Mouse (Mus musculus) urinary bladder, postnatal 10 days (tissue): ENCODE data around the gene Ndufa13.

ENCODE experiments used
- DNase-seq: peaks from one replicate; pipeline ENCODE4 v3.0.0; 2022; ENCODE audit warnings: low spot score

The Ndufa13 gene

DNA sequence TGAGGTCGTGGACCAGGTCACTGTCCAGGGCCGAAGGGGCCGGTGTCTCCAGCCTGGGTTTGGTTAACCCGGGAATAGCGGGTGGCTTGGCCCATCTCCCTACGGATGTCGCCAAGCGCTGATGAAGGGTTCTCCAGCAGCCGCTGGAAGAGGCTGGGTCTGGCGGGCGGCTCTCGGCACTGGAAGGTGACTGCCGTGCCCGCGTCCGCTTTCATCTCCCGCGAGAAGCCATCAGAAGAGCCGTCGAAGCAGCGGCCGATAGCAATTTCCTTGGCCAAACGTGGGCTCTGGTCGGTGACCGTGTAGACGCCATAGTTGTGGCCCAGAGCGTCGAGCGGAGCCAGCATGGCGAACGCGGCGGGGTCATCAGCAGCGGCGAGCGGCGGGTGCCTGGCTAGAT, 21.5 kb downstream of the Ndufa13 start:
- DNase-seq: no peak

DNA sequence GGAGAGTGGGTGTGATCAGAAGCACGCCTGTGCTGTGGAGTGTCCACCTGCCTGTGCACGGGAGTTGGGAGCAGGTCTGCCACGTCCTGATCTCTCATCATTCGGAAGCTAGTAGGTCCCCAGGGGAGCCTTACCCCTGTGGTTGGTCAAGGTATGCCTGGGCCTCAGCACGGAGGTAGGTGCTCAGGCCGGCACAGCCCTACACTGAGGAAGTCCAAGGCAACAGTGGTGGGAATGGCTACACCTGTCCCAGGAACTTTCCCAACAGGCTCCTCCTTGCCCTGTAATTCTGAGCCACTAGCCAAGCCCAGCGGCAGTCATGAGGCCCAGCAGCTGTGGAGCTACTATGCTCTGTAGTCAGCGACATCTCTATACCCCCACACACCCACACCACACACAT, 22.7 kb downstream of the Ndufa13 start:
- no peak for DNase-seq

DNA sequence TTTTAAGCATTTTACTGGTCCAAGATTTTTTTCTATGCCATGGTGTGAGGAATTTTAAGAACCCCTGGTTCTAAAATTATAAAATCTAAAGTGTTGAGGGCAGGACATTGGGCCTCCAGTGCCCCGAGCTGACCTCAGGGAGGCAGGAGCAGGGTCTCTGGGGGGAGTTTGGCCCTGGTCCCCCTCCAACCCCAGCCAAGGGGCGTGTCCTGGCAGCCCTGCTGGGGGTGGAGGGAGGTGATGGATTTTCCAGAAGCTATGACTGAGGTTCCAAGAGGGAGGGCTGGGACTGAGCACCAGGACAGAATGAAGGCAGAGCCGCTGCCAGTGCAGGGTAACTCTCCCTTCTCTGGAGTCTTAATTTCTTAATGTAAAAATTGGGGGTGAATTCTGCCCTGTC, 24.4 kb downstream of the Ndufa13 start:
- DNase-seq: no peak

DNA sequence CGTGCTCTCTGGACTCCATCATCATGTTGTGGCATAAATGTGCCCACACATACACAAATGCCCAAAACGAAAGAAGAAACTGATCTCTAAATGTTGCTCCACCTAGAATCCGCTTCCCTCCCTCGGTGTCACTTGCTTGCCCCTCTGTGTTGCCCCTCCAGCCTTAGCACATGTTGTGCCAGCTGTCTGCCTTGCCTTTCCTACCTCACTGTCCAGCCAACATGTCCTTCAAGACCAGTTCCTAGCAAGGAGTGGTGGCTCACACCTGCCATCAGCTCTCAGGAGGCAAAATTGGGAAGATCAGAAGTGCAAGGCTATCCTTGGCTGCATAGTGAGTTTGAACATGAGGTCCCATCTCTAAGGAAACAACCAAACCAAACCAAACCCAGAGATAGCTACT, 25.0 kb downstream of the Ndufa13 start:
- no peak for DNase-seq

DNA sequence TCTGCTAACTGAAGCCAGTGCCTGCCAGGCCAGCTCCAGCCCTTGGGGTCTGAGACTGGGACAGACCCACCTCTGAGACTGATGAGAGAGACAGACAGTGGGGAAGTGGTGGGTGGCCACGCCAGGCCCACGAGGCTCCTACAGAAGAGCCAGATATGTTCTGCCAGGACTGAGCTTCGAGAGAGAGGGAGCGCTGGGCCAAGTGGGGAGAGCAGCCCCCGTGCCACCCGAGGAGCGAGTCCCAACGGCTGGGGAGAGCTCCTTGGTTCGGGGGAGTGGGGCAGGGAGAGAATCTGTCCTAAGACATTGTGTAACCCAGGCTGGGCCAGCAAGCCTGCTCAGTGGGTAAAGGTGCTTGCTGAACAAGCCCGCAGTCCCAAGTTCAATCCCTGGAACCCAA, 25.4 kb downstream of the Ndufa13 start:
- no peak for DNase-seq

DNA sequence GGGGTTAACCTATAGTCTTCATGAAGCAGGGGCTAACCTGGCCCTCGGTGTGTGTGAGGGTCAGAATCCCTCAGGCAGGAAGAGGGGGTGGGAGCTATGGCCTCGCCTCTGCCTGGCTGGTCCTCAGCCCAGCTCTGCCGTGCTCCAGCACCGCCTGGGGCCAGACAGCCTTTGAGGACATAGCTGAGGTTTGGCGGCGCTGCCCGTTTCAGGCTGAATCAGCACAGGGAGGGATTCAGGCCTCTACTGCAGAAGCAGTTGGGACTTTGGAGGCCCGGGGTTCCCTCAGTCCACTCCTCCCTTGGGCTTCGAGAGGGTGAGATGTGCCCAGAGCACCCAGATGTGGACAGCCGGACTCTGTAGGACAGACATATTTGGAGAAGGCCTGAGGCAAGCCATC, 26.3 kb downstream of the Ndufa13 start:
- DNase-seq: no peak

DNA sequence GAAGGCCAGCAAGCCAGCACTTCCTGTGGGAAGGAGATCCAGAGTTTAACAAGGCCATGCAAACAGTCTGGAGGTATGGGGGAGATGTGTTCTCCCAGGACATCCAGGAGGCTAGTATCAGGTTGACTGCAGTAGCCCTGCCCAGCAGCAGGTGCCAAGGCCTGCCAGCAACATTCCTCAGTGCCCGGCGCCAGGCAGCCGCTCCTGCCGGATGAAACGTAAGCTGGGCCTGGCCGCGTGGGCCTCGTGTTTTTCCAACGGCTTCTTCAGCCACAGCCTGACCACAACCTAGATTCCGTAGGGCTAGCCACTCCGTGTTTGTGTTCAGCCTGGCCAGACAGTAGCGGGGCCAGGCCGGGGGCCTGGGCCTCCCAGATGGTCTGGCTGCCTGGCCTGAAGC, 27.7 kb downstream of the Ndufa13 start:
- DNase-seq: no peak

DNA sequence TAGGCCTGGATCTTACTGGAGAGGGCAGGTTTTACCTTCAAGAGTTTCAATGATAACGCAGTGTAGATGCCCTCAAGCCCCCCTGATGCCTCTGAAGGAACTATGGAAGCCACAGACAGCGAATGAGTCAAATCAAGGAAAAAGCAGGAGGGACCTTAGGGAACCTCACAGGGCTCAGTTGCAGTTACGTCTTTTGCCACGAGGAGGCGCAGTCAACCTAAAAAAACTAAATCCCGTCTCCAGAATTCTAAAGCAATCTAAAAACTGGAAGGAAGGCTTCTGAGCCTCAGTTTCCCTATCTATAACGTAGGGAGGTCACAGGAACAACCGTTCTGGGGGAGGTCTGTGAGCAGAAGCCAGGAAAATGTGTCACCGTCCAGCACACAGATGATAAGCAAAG, 28.2 kb downstream of the Ndufa13 start:
- no peak for DNase-seq

DNA sequence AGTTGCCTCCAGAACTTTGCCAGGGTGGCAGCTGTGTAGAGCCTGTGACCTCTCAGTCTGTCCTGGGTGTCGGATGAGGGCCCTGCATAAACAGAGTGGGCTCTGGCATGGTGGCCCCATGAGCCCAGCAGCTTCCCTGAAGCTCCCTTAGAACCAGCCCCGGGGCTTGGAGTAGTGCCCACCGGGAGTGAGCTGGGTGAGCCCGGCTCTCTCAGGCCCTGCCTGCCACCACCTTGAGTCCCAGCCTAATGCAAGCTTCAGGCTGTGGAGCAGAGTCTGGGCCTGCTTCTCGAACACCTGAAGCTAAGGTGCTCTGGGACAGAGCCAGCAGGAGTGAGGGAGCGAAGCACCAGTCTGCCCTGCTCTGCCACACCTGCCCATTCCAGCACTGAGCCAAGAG, 31.5 kb downstream of the Ndufa13 start:
- DNase-seq: no peak

DNA sequence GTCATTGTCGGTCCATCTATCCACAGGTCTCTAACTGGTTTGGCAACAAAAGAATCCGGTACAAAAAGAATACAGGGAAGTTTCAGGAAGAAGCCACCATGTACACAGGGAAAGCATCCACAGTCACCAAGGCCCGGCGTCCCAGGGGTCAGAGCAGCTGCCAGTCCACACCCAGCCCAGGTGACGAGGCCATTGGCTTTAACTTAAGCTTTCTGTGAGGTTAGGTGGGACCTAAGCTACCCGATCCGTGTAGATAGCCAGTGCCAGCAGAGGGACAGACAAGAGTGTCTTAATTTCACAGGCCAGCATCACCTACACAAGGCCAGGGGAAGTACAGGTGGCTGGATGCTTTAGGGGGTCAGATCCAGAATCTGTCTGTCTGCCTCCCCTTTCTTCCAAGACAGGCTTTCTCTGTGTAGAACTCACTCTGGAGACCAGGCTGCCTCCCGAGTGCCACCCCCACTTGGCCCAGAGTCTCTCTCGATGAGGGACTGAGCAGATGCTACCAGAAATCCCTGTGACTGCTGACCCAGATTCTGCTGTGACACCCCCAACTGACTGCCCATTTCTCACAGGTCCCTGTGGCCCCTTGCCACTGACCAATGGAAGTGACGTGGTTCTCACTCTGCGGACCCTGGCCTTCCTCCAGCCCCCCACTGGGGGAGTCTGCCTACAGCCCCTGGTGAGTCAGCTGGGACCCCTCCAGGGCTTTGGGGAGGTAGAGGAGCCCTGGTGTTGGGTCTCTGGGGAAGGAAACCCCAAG, 32.2 kb downstream of the Ndufa13 start:
- DNase-seq: no peak

DNA sequence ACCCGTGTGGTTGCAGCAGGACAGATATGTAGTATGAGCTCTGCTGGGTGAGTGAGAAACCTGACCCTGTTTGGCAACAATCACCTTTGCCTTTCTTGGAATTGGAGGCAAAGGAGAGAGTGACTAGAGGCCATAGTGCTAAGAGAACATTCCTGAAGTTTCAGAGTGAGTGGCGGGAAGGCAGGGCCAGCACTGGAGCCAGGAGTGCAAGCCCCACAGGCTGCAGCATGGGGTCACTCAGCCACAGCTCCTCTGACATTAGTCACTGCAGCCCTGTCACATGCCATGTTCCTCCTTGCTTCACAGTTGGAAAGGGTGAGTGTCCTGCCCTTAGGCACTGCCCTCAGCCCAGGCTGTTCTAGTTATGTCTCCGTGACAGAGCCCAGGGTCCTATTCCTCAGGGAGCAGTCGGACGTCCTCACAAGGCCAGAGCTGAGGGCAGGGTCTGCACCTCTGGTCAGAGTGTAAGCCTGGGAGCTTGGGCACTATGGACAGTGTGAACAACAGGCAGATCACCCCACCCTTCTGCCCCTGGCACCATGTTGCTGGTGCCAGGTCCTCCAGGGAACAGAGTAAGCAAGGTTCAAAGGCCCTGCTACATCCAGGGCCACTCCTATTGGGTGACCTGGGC, 34.5 kb downstream of the Ndufa13 start:
- DNase-seq: no peak

DNA sequence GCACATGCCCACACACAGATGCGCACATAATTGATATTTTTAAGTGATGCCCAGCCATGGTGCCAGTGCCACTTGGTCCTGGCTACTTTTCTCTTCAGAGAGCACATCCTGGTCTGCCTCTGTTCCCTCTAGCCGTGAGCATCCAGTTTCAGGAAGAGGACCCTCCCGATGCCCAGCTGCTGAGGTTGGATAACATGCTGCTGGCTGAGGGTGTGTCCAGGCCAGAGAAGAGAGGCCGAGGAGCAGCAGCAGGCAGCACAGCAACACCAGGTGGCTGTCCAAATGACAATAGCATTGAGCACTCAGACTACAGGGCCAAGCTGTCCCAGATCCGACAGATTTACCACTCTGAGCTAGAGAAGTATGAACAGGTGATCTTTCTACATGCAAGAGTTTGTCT, 38.2 kb downstream of the Ndufa13 start:
- no peak for DNase-seq

DNA sequence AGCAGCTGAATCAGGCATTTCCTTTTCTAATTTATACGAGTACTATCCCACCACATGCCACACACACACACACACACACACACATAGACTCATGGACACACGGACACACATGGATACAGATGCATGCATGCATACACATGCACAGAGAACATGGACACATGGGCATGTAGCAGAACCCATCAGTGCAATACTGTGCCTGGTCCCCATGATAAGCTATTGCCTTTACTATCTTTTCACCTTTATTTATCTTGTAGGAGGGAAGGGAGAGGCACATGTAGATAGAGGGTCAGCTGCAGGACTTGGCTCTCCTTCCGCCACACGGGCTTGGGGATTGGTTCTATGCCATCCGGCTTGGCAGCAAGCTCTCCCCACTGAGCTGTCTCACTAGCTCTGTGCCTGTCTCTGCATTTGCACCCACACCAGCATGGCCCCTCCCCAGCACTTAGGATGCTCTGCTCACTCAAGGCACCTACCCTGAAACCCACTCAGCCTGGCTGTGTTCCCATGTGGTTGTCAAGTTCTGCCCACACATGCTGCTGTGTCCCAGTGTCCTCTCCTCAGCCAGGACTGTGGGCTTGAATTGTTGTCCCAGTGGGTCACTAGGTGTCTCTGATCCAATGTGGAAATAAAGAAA, 38.9 kb downstream of the Ndufa13 start:
- DNase-seq: no peak

DNA sequence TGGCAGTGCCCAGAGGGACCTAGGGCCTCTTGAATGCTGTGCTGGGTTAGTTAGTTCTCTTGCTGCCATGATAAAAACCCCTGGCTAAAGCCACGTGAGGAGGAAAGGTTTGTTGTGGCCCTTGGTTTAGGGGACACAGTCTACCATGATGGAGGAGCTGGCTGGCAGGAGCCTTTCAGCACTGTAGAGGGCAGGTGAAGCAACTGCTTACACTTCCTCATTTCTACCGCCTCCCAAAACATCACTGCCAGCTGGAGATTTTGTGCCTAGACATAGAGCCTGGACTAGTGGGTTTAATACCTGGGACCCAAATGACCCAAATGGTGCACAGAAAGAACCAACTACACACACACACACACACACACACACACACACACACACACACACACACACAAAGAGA, 41.1 kb downstream of the Ndufa13 start:
- DNase-seq: no peak

DNA sequence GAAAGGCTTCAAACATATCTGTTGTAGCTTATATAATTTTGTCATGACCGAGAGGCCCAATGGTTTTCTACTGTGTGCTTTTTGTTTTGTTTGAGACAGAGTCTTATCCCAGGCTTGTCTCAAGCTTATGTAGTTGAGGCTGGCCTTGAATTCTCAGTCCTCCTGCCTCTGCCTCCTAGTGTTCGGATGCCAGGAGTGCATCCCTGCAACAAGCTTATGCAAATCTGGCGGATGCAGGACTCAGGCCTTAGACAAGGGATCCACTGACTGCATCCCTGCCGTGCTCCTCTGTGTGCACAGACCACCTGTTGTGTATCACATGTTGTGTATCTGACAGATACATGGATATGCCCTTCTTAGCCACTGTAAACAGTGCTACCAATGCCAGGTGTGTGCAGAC, 41.6 kb downstream of the Ndufa13 start:
- no peak for DNase-seq

DNA sequence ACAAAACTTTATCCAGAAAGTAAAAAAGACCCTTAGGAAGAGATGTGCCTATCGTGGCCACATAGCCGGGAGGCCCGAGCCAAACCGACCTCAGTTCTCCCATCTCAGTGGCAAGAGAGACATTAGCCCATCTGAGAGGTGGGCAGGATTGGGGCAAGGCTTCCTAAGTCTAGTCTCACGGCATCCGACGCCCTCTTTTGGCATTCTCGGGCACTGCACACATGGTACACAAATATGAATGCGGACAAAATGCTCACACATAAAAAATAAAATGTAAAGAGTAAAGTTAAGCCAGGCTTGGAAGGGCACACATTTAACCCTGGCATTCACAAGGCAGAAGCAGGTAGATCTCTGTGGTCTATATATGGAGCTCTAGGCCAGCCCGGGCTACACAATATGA, 48.5 kb downstream of the Ndufa13 start:
- DNase-seq: no peak

DNA sequence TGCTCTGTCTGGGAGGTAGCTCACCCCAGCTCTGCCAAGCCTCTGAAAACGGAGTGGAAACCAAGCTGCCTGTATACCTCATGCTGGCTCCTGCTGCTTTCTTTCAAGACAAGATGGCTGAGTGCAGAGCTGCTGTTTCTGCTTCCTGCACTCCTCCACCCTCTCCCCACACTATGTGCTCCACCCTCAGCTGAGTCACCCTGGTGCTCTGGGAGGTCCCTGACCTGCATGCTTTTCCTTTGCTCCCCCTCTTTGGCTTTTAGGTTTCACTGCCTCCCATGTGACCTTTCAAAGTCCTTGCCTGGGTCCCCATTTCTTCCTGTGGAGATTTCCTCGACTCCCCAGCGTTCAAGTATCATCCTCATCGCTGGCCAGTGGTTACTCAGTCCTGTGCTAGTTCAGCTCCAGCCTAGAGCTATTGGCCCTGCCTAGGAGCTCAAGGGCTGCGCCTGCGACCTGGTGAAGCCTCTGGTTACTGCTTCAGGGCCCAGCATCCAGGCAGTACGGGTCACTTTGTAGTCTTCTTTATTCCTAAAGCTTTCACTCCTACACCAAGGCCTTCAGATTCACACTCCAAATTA, 51.3 kb downstream of the Ndufa13 start:
- no peak for DNase-seq

DNA sequence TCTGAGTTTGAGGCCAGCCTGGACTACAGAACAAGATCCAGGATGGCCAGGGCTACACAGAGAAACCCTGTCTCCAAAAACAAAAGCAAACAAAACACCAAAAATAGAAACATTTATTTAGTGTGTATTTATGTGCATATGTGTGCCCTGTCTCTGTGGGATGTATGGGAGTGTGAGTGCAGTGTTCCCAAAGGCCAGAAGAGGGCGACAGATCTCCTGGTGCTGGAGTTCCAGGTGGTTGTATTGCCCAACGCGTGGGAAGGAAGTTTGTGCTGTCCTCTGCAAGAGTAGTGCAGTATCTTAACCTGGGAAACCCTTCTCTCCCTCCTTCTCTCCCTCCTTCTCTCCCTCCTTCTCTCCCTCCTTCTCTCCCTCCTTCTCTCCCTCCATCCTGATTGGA, 52.5 kb downstream of the Ndufa13 start:
- no peak for DNase-seq

DNA sequence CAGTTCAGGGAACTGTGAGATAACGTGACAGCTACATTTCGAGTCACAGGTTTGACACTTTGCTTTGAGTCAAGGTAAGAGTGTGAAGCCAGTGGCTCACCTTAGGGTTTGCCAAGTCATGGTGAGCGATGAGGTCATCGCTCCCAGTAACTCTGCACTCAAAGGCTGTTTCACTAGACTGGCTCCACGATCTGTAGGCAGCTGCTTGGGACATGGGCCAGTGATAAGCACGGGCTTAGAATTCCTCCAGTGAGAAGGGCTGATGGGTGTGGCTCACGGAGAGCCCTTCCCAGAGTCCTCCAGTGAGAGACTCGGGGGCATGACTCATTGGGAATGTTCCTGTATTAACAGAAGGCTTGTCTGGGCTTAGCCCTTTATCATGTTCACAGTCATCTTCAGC, 53.4 kb downstream of the Ndufa13 start:
- no peak for DNase-seq

DNA sequence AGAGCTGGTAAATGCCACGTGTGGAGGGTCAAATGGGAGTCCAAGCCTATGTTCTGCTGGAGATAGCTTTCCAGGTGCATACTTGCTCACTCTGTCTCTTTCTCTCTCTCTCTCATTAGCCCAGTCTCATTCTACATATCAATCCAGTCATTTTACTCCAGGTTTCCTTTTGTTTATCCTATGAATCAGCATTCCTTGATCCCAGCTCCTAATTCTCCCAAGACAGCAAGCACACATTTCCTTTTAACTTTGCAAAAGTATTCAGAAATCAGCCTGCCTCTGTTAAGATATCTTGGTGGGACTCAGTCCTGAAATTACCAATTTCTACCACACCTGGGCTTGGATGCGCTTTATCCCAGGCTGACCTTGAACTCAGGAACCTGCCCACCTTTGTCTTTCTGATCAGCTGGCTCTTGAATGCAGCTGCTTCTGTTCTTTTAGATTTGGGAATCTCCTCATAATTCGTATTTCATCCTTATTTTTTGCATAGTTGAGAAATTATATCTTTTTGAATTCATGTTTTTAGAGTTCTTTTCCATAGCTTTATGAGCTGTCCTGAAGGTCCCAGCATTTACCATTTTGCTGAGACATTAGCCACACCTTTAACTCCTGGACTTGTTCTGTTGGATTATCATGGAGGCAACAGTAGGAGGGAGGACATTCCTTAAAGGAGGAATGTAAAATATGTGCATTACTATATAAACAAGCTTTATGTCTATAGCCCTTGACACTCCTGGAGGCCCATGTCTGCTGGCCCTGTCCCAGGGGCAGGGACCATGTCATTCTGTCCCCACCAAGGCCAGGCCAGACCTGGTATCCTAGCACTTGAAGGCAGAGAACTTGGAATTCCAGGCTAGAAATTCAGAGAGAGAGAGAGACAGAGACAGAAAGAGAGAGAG, 54.9 kb downstream of the Ndufa13 start:
- DNase-seq: no peak
